Mouse (Mus musculus) small intestine, adult 2 months (tissue): Measurements from ENCODE around the gene Pianp. TPM values are rescaled to one million over a fixed set of nuclear protein-coding genes. Genes with fewer than 3 reads are reported as not detected.
A peak's percentile ranks its signal among the peaks of the same experiment; 100 is the strongest.

Source experiments
- H3K27ac ChIP-seq: fragments of 200-500 bp; 2 replicates; pipeline ENCODE4 v1.5.1; 2012; ENCODE audit warnings: low read depth, low read length, control low read depth, inconsistent platforms; ENCODE audit not compliant: insufficient read depth
- H3K27me3 ChIP-seq: fragments of 200-500 bp; 2 replicates; pipeline ENCODE4 v1.6.1; 2012; ENCODE audit warnings: mild to moderate bottlenecking, moderate library complexity, low read length, inconsistent platforms; ENCODE audit not compliant: control insufficient read depth, insufficient read depth
- H3K36me3 ChIP-seq: fragments of 200-500 bp; 2 replicates; pipeline ENCODE4 v1.6.1; 2012; ENCODE audit warnings: mild to moderate bottlenecking, low read length, control low read depth, inconsistent platforms; ENCODE audit not compliant: control insufficient read depth, insufficient read depth
- H3K4me1 ChIP-seq: fragments of 200-500 bp; 2 replicates; pipeline ENCODE4 v1.6.1; 2012; ENCODE audit warnings: low read length, inconsistent platforms, mixed read lengths; ENCODE audit not compliant: control insufficient read depth, insufficient read depth, insufficient read length
- H3K4me3 ChIP-seq: fragments of 200-500 bp; 2 replicates; pipeline ENCODE4 v1.5.1; 2012; ENCODE audit warnings: low read depth, mild to moderate bottlenecking, control low read depth, inconsistent platforms, low read length, moderate library complexity
- CTCF ChIP-seq: fragments of 200-500 bp; IDR thresholded peaks from 2 replicates; pipeline ENCODE4 v1.5.1; 2012; ENCODE audit warnings: low read depth, mild to moderate bottlenecking, control low read depth, inconsistent platforms, low read length, moderate library complexity, mixed read lengths; ENCODE audit not compliant: insufficient replicate concordance, insufficient read length; ENCODE audit errors: extremely low read depth
- POLR2A ChIP-seq: fragments of 200-500 bp; IDR thresholded peaks from 2 replicates; pipeline ENCODE4 v1.6.1; 2012; ENCODE audit warnings: low read depth, mild to moderate bottlenecking, control low read depth, inconsistent platforms, low read length, moderate library complexity
- WGBS: fragments of 180-500 bp; shearing (Covaris S2); methylation state at CpG from one replicate; pipeline ENCODE4 v1.1.7; 2018; 5-methylcytosine and 5-hydroxymethylcytosine counted together
- polyA plus RNA-seq: library from polyadenylated mRNA; depleted of rRNA; stranded (reverse); fragments of >200 nt; gene quantifications from 2 replicates; pipeline ENCODE4 v1.2.3, GENCODE M21; 2012; rRNA removed

The Pianp gene
- polyA plus RNA-seq: 2.8 and 5.0 TPM in 2 replicates

DNA sequence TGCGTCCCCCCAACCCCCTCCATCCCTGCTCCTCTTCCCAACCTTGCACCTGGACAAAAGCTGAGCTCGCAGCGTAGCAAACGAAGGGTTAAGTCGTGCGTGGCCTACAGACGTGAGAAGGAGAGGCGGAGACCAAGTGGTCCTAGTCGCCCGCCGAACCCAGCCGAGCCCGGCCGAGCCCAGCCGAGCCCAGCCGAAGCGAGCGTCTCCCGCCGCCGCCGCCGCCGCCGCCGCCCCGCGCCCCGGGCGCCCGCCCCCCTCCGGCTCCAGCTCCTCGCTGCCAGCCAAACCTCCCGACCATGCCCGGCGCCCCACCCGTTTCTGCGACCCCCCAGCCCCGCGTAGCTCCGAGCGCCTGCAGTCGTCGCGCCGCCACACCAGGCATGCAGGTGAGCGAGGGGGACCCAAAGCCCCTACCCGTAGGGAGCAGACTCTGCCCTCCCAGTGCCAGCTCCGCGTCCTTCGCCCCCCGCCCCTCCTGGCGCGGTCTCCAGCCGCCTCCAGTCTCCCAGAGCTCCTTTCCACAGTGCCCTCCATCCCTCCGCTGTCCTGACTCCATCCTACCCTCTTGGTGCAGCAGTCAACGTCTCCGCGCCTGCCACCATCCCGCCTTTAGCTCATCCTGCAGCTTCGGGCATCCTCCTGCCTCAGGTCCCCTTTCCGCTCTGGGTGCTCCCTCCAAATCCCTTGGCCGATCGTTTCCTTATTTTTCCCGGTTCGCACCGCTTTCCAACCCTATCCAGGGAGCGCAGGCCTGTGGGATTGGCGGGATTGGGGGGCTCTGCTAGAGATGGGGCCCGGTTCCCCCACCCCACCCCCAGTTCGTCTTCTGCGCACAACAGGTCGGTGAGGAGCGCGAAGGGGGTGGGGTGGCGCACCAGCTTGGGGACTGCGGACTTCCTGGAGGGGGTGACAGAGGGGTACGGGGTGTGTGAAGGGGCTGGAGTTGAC, at the start of gene Pianp:
Gene Pianp, plus strand, starts transcription at position 144 of the 951 bp plus-strand sequence.
- WGBS: 3% methylated on average over 68 of the region's 78 CpGs
- peaks cover 14% of the 10 kb centered on the region for H3K4me1 ChIP-seq
- no peak within 1 kb of the TSS for H3K27ac ChIP-seq
- TF ChIP-seq POLR2A (no peak), CTCF (no peak)
- H3K4me3 ChIP-seq: peak within 1 kb of the TSS; percentile 56
- peaks cover 42% of the 10 kb centered on the region for H3K27me3 ChIP-seq
- H3K36me3 ChIP-seq: no peaks in the 10 kb centered on the region

- Histone ChIP-seq H3K4me1 (peaks cover 2% of the 10 kb centered on the region; the same call in 1 of the 2 replicates), H3K36me3 (peaks cover 17% of the 10 kb centered on the region), H3K27ac (no peak overlapping the region), H3K4me3 (no peak overlapping the region), H3K27me3 (no peaks in the 10 kb centered on the region)
- no peak for TF ChIP-seq POLR2A
- TF ChIP-seq CTCF: no peak
- WGBS: 95% methylated on average over 2 of the region's 2 CpGs
Observed at GRCm38 (mm10) chr6:124953991-124954715, 42.3 kb upstream of the Pianp start.

DNA sequence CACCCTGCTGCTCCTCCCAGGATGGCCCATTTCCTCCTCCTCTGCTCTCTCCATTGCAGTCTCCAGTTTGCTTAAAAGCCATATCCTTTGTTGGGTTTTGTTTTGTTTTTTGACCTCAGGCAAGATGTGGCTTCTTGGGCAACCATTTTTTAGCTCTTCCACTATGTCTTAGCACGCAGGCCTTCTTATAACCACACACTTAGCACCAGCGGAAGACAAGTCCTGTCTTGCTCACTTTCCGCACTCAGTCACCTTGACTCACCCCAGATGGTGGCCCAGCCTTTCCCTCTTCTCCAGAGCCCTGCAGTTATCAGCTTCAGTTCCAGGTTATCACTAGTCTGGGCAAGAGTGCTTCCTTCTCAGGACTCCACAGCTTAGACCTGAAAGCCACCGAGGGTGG, 41.3 kb upstream of the Pianp start:
- H3K27me3 ChIP-seq: no peaks in the 10 kb centered on the region
- H3K4me1 ChIP-seq: peaks cover 2% of the 10 kb centered on the region; the same call in 1 of the 2 replicates
- WGBS: 94% methylated on average over 4 of the region's 4 CpGs
- H3K36me3 ChIP-seq: peaks cover 27% of the 10 kb centered on the region
- H3K27ac ChIP-seq: no peak overlapping the region
- H3K4me3 ChIP-seq: no peak overlapping the region
- no peak for TF ChIP-seq CTCF
- TF ChIP-seq POLR2A: no peak

GRCm38 (mm10) chr6:124958127-124958526, 38.4 kb upstream of the Pianp start:
- no peak overlapping the region for H3K27ac ChIP-seq
- 73% methylated on average over 3 of the region's 3 CpGs for WGBS
- H3K36me3 ChIP-seq: peaks cover 36% of the 10 kb centered on the region
- TF ChIP-seq POLR2A (no peak), CTCF (no peak)
- H3K4me3 ChIP-seq: no peak overlapping the region
- H3K4me1 ChIP-seq: peaks cover 2% of the 10 kb centered on the region; the same call in 1 of the 2 replicates
- no peaks in the 10 kb centered on the region for H3K27me3 ChIP-seq

- Histone ChIP-seq H3K4me1 (peaks cover 7% of the 10 kb centered on the region), H3K36me3 (peaks cover 36% of the 10 kb centered on the region), H3K27ac (no peak overlapping the region), H3K27me3 (no peaks in the 10 kb centered on the region), H3K4me3 (no peak overlapping the region)
- TF ChIP-seq POLR2A: no peak
- no peak for TF ChIP-seq CTCF
- WGBS: 87% methylated on average over 13 of the region's 13 CpGs
Observed at GRCm38 (mm10) chr6:124959960-124960359, 36.5 kb upstream of the Pianp start.

GRCm38 (mm10) chr6:124961021-124961420, 35.5 kb upstream of the Pianp start:
- no peaks in the 10 kb centered on the region for H3K27me3 ChIP-seq
- no peak overlapping the region for H3K27ac ChIP-seq
- H3K4me3 ChIP-seq: no peak overlapping the region
- 87% methylated on average over 12 of the region's 12 CpGs for WGBS
- peaks cover 35% of the 10 kb centered on the region for H3K36me3 ChIP-seq
- TF ChIP-seq CTCF (no peak), POLR2A (no peak)
- H3K4me1 ChIP-seq: peaks cover 8% of the 10 kb centered on the region

GRCm38 (mm10) chr6:124964638-124965037, 31.9 kb upstream of the Pianp start:
- peaks cover 14% of the 10 kb centered on the region for H3K36me3 ChIP-seq
- peaks cover 7% of the 10 kb centered on the region for H3K4me1 ChIP-seq
- TF ChIP-seq CTCF (no peak), POLR2A (no peak)
- H3K4me3 ChIP-seq: peak overlapping the region; percentile 88
- peak overlapping the region; percentile 83; the same call in 1 of the 2 replicates for H3K27ac ChIP-seq
- 11% methylated on average over 16 of the region's 16 CpGs for WGBS
- no peaks in the 10 kb centered on the region for H3K27me3 ChIP-seq
